Mouse (Mus musculus) cerebellum, adult 8-10 months (tissue): ENCODE results near the gene Cdk4.

Source experiments
- DNase-seq: peaks from one replicate; pipeline ENCODE4 v3.0.0; 2022

Cdk4 gene

GRCm38 (mm10) chr10:127100414-127100813 is 37.1 kb downstream of the Cdk4 start:
- DNase-seq = no peak

DNA sequence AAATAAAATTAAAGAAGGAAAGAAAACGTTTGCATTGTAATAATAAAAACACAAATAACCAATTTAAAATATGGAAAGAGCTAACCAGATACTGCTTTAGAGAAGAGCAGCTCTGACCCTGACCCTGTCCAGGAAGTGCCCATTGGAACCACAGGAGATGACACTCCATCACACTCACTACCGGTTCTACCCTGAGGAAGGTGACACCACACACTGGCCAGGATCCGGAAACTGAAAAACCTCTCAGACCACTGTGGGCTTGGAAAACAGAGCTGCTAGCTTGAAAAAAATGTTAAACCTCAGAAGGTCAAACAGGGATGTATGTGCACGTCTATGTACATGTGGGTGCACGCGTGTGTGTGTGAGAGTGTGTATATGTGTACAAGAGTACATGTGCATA is 37.8 kb downstream of the Cdk4 start:
- DNase-seq = no peak

DNA sequence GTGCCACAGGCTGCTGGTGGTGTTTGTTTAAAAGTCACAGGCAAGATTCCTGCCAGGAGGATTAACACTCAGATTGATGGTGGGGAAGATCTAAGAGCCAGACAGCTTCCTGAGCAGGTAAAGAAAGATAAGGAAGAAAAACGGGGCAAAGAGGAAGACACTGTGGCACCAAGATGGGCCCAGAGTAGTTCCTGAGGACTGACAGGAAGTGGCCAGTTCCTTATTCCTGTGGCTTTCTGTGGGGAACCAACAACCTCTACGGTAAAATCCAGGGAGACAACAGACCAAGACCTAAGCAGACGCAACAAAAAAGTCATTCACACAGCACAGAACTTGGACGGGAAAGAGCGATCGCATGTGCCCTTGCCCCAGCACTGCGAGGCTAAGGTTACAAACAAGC is 40.3 kb downstream of the Cdk4 start:
- no peak for DNase-seq

- no peak for DNase-seq
These were observed 44.4 kb downstream of the Cdk4 start for GRCm38 (mm10) chr10:127107563-127108261.

GRCm38 (mm10) chr10:127108262-127108583 is 44.9 kb downstream of the Cdk4 start:
- no peak for DNase-seq

GRCm38 (mm10) chr10:127111001-127111887 is 47.9 kb downstream of the Cdk4 start:
- DNase-seq = no peak

DNA sequence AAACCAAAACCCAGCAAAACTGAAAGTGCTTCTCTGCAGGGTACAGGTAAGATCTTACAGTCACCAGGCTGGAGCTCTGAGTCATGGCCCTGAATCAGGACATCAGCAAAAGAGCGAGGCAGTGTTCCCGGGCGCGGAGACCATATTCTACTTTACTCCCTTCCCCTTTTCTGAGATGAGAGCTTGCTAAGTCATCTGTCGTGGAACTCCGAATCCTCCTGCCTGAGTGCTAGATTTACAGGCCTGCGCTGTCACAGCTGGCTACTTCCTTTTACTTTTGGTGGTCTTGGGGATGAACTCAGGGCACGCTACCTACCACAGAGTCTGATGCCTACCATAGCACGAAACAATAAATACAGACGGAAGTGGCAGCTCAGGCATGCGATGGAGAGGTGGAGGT is 51.1 kb downstream of the Cdk4 start:
- no peak for DNase-seq

DNA sequence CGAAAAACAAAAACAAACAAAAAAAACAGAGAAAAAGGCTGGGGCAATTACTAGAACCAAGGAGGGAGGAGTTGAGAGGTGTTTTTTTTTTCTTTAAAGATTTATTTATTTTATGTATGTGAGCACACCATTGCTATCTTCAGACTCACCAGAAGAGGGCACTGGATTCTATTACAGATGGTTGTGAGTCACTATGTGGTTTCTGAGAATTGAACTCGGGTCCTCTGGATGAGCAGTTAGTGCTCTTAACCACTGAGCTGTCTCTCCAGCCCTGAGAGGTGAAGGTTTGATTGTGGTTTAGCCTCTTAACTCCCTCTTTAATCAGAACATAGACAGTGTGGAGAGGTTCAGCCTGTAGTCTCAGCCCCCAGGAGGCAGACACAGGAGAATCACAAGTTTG is 51.7 kb downstream of the Cdk4 start:
- no peak for DNase-seq
